Mouse (Mus musculus): ENCODE data around the gene Zfp345. TPM values are rescaled to one million over a fixed set of nuclear protein-coding genes. Genes with fewer than 3 reads are reported as not detected.

Zfp345 gene
- 1.2 to 1.6 TPM (median 1.4 TPM) in 4 replicates for total RNA-seq (2023; ENCODE audit: inconsistent age)

DNA sequence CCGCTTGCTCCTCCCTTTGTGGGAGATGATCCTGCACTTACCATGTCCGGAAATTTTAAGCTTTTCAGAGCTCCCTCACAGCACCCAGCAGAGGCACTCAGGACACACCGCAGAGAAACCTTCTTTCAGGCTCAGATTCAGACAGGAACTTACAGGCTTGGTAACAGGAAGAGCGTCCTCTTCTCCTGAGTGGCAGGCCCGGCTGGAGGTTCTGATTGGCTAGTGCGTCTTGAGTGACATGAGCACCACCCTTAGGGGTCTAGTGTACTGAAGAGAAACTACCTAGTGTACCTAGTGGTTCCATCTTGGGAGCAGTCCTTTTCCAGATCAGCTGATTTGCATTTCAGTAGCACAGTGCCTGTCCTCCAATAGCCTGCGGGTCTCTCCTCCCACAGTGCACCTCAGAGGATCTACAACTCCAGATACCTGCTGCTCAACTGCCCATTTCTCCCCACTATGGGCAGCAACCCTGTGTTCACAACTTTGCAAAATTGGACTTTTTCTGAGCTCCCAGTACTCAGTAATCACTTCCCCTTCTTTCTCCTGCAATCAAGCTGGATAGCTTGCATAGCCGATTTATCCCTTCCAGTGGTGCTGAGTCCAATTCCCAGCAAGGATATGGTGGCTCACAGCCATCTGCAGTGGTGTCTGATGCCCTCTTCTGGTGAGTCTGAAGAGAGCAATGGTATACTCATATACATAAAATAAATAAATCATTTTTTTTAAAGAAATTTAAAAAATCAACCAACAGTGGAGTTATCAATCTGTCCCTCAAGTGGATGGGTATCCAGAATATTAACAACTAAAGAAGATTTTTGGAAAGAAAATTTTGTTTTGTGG lies at the start of gene Zfp345:
TSS of gene Zfp345 (minus strand) at position 153 of the 840 bp plus-strand sequence.

DNA sequence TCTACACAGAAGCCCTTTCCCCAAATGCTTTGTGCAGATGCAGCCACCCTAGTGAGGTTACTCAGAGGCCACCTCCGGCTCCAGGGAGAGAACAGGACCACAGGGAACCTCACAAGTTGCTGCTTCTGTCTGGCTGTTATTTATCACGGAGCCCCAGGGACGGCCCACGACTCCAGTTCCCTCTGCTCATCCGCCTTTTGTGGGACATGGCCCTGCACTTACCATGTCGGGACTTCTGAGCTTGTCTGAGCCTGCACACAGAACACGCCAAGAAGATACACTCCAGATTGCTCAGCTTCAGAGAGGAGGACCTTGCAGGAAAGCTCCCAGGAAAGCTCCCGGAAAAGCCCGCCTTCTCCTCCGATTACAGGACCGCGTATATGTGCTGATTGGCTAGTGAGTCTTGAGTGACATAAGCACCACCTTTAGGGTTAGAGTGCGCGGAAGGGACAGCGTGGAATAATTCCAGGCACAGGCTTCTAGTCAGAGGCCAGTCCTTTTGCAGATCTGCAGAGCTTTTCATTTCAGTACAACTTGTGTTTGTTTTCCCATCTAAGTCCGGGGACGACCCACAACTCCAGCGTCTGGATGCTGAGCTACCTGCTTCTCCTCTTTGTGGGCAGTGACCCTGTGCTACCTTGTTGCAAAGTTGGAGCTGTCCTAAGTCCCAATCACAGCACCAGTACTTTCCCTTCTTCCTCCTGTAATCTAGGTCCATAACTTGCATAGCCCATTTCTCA lies 33.5 kb downstream of the Zfp345 start, which contains the start of gene Zfp442:
TSS of gene Zfp442 (minus strand) at position 307 of the 740 bp plus-strand sequence.

Other genes with a start within 250 kb of the Zfp345 start
- 10.6 to 16.2 TPM (median 13.1 TPM) in 4 replicates for gene Gm21994, start 229.5 kb downstream of the Zfp345 start, total RNA-seq (2023; ENCODE audit: inconsistent age)
- 0.35 to 0.77 TPM (median 0.42 TPM) in 3 of 4 replicates, not detected in the other for gene Gm14124, start 227.6 kb downstream of the Zfp345 start, total RNA-seq (2023; ENCODE audit: inconsistent age)
- gene Gm10130, start 161.4 kb downstream of the Zfp345 start, total RNA-seq (2023; ENCODE audit: inconsistent age), result 5.0 to 10.0 TPM (median 7.5 TPM) in 4 replicates
- 4.8 to 6.1 TPM (median 5.6 TPM) in 4 replicates for gene 3300002I08Rik, start 122.3 kb downstream of the Zfp345 start, total RNA-seq (2023; ENCODE audit: inconsistent age)
- 2.9 to 4.1 TPM (median 3.8 TPM) in 4 replicates for gene Zfp442, start 33.6 kb downstream of the Zfp345 start, total RNA-seq (2023; ENCODE audit: inconsistent age)
- not detected in 4 replicates for gene Cst7, start 85.3 kb upstream of the Zfp345 start, total RNA-seq (2023; ENCODE audit: inconsistent age)
- 20.7 to 26.7 TPM (median 23.1 TPM) in 4 replicates for gene Apmap, start 123.5 kb upstream of the Zfp345 start, total RNA-seq (2023; ENCODE audit: inconsistent age)
- gene Acss1, start 183.4 kb upstream of the Zfp345 start, total RNA-seq (2023; ENCODE audit: inconsistent age), result 75.0 to 91.5 TPM (median 83.6 TPM) in 4 replicates
- gene Vsx1, start 204.3 kb upstream of the Zfp345 start, total RNA-seq (2023; ENCODE audit: inconsistent age), result not detected in 4 replicates